Mouse (Mus musculus) forebrain, embryonic 13.5 days (tissue): ENCODE measurements around the gene Slc22a29. TPM values are rescaled to one million over a fixed set of nuclear protein-coding genes. Genes with fewer than 3 reads are reported as not detected.
"Not testable (repeated sequence)": the region's sequence is repeated elsewhere in the genome, so short reads cannot be mapped to it uniquely, and the experiment has no call there.

ENCODE experiments used
- ATAC-seq: fragments of 200-750 bp; cut with Nextera tagmentation; 2 replicates; pipeline ENCODE4 v1.8.0; 2017
- H3K27ac ChIP-seq: fragments of 300-500 bp; sonication (generic); 2 replicates; pipeline ENCODE4 v1.5.1; 2015; ENCODE audit warnings: inconsistent platforms, mild to moderate bottlenecking, moderate library complexity
- H3K27me3 ChIP-seq: fragments of 300-500 bp; sonication (generic); 2 replicates; pipeline ENCODE4 v1.6.1; 2015; ENCODE audit warnings: mild to moderate bottlenecking, inconsistent platforms
- H3K36me3 ChIP-seq: fragments of 300-500 bp; sonication (generic); 2 replicates; pipeline ENCODE4 v1.6.1; 2015; ENCODE audit warnings: mild to moderate bottlenecking, inconsistent platforms; ENCODE audit not compliant: poor library complexity, severe bottlenecking
- H3K4me1 ChIP-seq: fragments of 300-500 bp; sonication (generic); 2 replicates; pipeline ENCODE4 v1.6.1; 2015; ENCODE audit warnings: inconsistent platforms
- H3K4me2 ChIP-seq: fragments of 300-500 bp; sonication (generic); 2 replicates; pipeline ENCODE4 v1.6.1; 2015; ENCODE audit warnings: inconsistent platforms, mild to moderate bottlenecking, moderate library complexity
- H3K4me3 ChIP-seq: fragments of 300-500 bp; sonication (generic); 2 replicates; pipeline ENCODE4 v1.5.1; 2015; ENCODE audit warnings: mild to moderate bottlenecking, inconsistent platforms
- H3K9ac ChIP-seq: fragments of 300-500 bp; sonication (generic); 2 replicates; pipeline ENCODE4 v1.6.1; 2015; ENCODE audit warnings: mild to moderate bottlenecking, inconsistent platforms
- H3K9me3 ChIP-seq: fragments of 300-500 bp; sonication (generic); replicated peaks from 2 replicates; pipeline ENCODE4 v1.6.1; 2016; ENCODE audit warnings: inconsistent platforms
- WGBS: fragments of 180-500 bp; shearing (Covaris S2); methylation state at CpG from one replicate; pipeline ENCODE4 v1.1.7; 2015; 5-methylcytosine and 5-hydroxymethylcytosine counted together
- polyA plus RNA-seq: library from polyadenylated mRNA; unstranded; fragments of >200 nt; fragmentation: Nextera tagmentation; extraction: Ambion mirVana; gene quantifications from 2 replicates; pipeline ENCODE4 v1.2.1, GENCODE M21; 2015

The Slc22a29 gene
- polyA plus RNA-seq, result not detected in 2 replicates

DNA sequence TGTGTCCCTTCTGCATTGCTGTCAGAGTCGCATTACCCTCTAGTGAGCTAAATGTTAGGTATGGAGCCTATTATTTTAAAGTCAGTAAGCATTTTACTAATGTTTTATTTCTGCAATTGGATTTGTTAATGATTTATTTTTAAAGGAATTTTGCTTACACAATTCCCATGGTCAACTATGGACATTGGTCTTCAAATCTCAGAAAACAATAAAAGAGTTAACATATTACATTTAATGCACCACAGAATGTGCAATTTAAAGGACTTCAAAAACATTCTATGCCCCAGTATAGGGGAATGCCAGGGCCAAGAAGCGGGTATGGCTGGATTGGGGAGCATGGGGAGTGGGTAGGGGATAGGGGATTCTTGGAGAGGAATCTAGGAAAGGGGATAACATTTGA lies at the start of gene Slc22a29:
Gene Slc22a29 (minus strand): TSS at position 101 of the 400 bp plus-strand sequence.
- H3K27ac ChIP-seq, result no peak within 1 kb of the TSS
- no peaks in the 10 kb centered on the region for H3K36me3 ChIP-seq
- no peaks in the 10 kb centered on the region for H3K4me1 ChIP-seq
- H3K27me3 ChIP-seq, result no peaks in the 10 kb centered on the region
- no peak within 1 kb of the TSS for H3K4me2 ChIP-seq
- H3K9me3 ChIP-seq, result peaks cover 17% of the 10 kb centered on the region
- no peak within 1 kb of the TSS for H3K4me3 ChIP-seq
- 73% methylated on average over 2 of the region's 2 CpGs for WGBS
- ATAC-seq, result no peak
- no peak within 1 kb of the TSS for H3K9ac ChIP-seq

DNA sequence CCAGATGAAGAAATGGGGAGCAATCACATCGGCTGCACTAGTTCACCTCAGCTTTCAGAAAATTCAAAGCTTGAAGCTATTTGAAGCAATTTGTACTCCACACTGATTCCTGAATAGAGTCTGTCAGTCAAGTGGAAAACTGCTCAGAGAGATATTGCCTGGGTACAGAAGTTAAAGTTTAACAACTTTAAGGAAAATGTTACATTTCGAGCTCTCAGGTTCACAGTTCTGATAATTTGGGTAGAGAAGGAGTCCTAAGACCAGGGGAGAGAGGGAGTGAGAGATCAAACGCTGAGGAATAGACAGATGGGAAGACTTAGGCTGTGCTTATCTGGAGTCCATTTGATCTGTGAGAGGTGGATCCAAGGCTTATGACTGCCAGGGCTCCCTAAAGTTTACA lies 46.6 kb upstream of the Slc22a29 start:
- WGBS, result 77% methylated on average over 3 of the region's 3 CpGs
- Histone ChIP-seq H3K4me1 (no peaks in the 10 kb centered on the region), H3K4me3 (no peak overlapping the region), H3K27ac (no peak overlapping the region), H3K36me3 (no peaks in the 10 kb centered on the region), H3K9me3 (peaks cover 5% of the 10 kb centered on the region), H3K4me2 (no peak overlapping the region), H3K27me3 (no peaks in the 10 kb centered on the region), H3K9ac (no peak overlapping the region)
- ATAC-seq, result no peak

DNA sequence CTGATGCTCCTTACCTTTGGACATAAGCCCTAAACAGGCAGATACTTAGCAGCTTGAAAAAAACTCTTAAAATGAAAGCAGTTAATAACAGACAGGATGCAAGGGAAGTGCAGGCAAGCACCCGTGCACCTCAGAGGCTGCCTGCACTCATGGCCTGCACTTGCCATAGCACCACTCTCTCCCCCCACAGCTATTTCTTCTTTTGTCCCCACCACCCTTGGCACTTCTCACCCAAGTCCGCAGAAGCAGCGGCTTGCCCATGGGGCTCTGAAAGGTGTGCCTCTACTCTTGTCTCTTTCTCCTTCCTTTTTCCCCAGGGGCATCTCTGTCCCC lies 34.0 kb upstream of the Slc22a29 start:
- no peaks in the 10 kb centered on the region for H3K36me3 ChIP-seq
- peak overlapping the region; percentile 53 for H3K4me3 ChIP-seq
- no peaks in the 10 kb centered on the region for H3K4me1 ChIP-seq
- peak overlapping the region; percentile 65 for H3K9ac ChIP-seq
- H3K4me2 ChIP-seq, result peak overlapping the region; percentile 65
- peaks cover 13% of the 10 kb centered on the region for H3K9me3 ChIP-seq
- no peak overlapping the region for H3K27ac ChIP-seq
- no peaks in the 10 kb centered on the region for H3K27me3 ChIP-seq
- peak; percentile 67 for ATAC-seq
- 40% methylated on average over 3 of the region's 3 CpGs for WGBS

DNA sequence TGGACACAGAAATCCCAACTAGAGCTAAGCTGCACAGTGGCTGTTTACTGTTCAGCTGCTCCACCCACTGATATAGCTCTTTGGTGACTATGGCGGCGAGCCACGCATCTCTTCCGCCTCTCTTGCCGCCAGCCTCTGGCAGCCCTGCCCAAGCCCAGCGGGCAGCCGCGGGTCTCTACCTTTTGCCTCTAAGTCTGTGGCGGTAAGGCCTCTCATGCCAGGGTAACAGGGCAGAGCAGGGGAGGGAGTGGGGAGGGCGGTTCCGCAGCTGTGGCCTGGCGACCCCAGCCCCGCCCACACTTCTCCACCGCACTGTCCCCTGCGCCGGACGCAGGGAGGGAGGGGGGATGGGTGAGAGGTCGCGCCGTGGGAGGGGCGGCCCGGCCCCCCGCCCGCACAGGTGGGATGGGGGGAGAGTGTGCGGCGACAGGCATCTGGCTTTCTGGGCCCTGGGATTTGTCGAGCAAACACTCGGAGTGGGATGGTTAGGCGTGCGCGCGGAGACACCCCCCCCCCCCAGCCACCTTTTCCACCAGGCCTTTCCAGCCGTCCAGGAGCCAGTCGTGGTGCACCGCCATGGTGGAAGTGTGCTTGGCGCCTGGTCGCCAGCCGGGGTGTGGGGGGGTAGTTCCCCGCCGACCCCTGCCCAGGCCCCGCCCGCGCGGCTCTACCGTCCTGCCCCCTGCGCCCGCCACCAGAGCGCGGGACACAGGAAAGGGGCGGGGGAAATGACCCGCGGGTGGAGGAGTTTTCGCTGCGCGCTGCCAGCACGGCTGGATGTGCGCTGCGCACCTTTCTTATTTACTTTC lies 33.4 kb upstream of the Slc22a29 start:
- peak overlapping the region; percentile 65 for H3K9ac ChIP-seq
- peak overlapping the region; percentile 73 for H3K27ac ChIP-seq
- no peaks in the 10 kb centered on the region for H3K27me3 ChIP-seq
- peaks cover 11% of the 10 kb centered on the region for H3K9me3 ChIP-seq
- no peaks in the 10 kb centered on the region for H3K36me3 ChIP-seq
- 8% methylated on average over 50 of the region's 58 CpGs for WGBS
- H3K4me1 ChIP-seq, result no peaks in the 10 kb centered on the region
- peak overlapping the region; percentile 65 for H3K4me2 ChIP-seq
- ATAC-seq, result peak; percentile 92
- peak overlapping the region; percentile 53 for H3K4me3 ChIP-seq

DNA sequence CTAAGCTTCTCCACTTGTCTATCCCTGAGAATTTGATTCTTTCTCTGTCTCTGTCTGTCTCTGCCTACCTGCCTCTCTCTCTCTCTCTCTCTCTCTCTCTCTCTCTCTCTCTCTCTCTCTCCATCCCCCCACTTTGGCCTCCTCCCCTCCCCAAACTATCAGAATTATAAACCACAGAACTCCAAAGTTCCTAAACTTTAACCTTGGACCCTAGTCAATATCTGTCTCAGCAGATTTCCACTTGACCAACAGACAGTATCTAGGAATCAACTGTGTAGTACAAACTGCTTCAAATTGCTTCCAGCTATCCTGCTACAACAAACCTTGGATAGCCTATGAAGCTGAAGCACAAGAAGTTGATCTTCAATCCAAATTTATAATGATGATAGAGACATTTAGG lies 10.2 kb upstream of the Slc22a29 start:
- Histone ChIP-seq H3K9ac (no peak overlapping the region), H3K4me1 (no peaks in the 10 kb centered on the region), H3K4me2 (no peak overlapping the region), H3K27ac (no peak overlapping the region), H3K27me3 (no peaks in the 10 kb centered on the region), H3K9me3 (peaks cover 29% of the 10 kb centered on the region), H3K4me3 (no peak overlapping the region), H3K36me3 (no peaks in the 10 kb centered on the region)
- no peak for ATAC-seq

DNA sequence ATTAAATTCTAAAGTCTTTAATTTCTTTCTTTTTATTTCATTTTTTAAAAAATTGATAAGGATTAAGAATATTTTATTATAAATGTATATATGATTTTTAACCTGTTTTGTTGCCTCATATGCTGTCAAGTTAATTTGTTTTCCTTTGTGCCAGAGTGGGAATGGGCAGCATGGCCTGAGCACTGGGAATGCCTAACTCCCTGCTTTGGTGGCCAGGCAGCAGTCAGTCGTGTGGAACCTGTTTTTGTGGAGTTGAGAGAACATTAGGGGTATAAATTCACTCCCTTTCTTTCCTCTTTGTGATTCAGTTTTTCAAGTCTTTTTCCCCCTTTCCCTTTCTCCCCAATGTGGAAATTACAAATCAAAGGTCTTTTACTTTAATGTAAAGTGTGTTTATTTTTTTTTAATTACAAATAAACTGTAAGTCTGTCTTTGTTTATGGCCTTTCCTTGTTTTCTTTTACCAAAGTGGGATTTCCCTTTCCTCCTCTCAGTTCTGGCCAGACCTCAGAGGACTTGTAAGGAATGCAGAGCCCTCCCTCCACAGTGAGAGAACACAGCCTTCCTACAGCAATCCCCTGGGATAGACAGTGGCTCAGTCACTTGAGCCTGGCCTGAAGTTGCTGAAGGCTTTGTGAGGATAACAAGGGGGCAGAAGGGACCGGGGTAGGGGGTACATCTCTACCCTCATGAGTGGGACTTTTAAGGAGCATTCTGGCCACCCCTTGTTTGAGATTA lies 69.7 kb downstream of the Slc22a29 start:
- Histone ChIP-seq H3K4me3 (no peak overlapping the region), H3K9me3 (peaks cover 39% of the 10 kb centered on the region), H3K9ac (no peak overlapping the region), H3K4me1 (no peaks in the 10 kb centered on the region), H3K27ac (no peak overlapping the region), H3K27me3 (no peaks in the 10 kb centered on the region), H3K36me3 (no peaks in the 10 kb centered on the region), H3K4me2 (no peak overlapping the region)
- 57% methylated on average over 2 of the region's 2 CpGs for WGBS
- no peak for ATAC-seq

DNA sequence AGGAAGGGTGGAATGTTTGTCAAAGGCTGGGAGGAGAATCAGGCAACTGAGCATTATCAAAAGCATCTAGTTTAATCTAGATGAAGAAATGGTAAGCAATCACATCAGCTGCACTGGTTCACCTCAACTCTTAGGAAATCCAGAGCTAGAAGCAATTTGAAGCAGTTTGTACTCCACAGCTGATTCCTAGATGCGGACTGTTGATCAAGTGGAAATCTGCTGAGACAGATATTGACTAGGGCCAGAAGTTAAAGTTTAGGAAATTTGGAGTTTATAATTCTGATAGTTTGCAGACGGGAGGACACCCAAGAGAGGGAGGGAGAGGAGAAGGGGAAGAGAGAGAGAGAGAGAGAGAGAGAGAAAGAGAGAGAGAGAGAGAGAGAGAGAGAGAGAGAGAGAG lies 76.0 kb downstream of the Slc22a29 start:
- not testable (repeated sequence) for H3K4me3 ChIP-seq, H3K27me3 ChIP-seq, H3K4me2 ChIP-seq, ATAC-seq, H3K27ac ChIP-seq, H3K4me1 ChIP-seq, H3K36me3 ChIP-seq, H3K9ac ChIP-seq
- WGBS, result 73% methylated on average over 2 of the region's 2 CpGs
- H3K9me3 ChIP-seq, result peaks cover 30% of the 10 kb centered on the region

DNA sequence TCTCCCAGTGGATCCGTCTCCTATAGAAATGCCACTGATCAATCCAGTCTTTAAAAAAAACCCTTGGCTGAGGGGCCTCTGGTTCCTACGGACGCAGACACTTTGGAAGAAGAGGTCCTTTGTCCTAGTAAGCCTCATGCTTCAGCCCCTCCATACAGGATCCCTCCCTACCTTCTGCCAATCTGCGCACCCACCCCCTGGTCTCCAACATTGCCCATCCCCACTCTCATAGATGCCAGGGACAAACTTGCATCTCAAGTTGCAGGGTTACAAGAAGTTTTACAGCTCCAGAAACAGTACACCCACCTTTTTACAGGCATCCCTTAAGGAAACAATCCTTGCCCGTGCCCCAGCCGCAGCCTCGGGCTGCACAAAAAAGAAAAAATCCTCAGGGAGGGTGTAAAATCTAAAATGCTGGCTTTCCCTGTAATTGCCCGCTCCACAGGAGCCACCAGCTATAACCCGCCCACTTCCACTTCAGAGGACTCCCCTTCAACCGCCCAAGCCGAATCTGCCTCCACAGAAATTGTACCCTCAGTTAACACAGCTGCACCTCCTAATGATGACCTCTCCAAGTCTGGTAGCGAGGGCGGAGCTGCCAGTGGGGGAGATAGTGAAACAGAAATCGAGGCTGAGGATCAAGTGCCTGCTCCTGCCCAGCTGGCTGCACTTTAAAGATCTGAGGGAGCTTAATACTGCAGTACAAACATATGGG lies 84.4 kb downstream of the Slc22a29 start:
- not testable (repeated sequence) for H3K4me2 ChIP-seq, ATAC-seq, H3K9ac ChIP-seq, H3K27me3 ChIP-seq, H3K4me1 ChIP-seq, H3K4me3 ChIP-seq, H3K27ac ChIP-seq, H3K36me3 ChIP-seq
- WGBS, result 78% methylated on average over 14 of the region's 14 CpGs
- peaks cover 34% of the 10 kb centered on the region for H3K9me3 ChIP-seq

DNA sequence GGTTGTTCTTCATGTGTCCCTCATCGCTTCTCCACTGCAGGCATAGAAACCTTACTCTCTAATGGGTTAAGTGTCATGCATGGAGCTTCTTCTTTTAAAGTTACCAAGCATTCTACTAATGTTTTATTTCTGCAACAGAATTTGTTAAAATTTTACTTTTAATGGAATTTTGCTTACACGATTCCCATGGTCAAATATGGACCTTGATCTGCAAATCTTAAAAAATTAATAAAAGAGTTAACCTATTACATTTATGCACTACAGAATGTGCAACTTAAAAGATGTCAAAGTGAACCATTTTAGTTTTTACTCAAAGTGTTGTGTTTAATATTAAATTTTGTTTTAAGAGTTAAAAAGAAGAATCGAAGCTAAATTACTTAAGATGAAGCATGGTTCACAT lies 86.8 kb downstream of the Slc22a29 start, which contains the start of gene Slc22a28:
Gene Slc22a28 (minus strand): TSS at position 102 of the 400 bp plus-strand sequence.
- not testable (repeated sequence) for H3K27ac ChIP-seq, H3K4me2 ChIP-seq, H3K4me3 ChIP-seq, H3K4me1 ChIP-seq, H3K27me3 ChIP-seq, ATAC-seq, H3K9ac ChIP-seq, H3K36me3 ChIP-seq
- WGBS, result 90% methylated on average over 2 of the region's 3 CpGs
- H3K9me3 ChIP-seq, result peaks cover 28% of the 10 kb centered on the region

Other genes with a start within 250 kb of the Slc22a29 start
- gene Slc22a28, start 86.9 kb downstream of the Slc22a29 start, polyA plus RNA-seq, result not detected in 2 replicates
- gene Slc22a30, start 186.2 kb upstream of the Slc22a29 start, polyA plus RNA-seq, result not detected in 2 replicates